Mouse (Mus musculus) erythroblast, adult 5-6 weeks (primary cell): ENCODE data around the gene Rab13. TPM values are rescaled to one million over a fixed set of nuclear protein-coding genes. Genes with fewer than 3 reads are reported as not detected.

ENCODE experiments used
- ATAC-seq: replicated peaks from 2 replicates; pipeline ENCODE4 v1.8.0; 2016; ENCODE audit warnings: moderate number of reproducible peaks, mild to moderate bottlenecking, moderate TSS enrichment, inconsistent platforms; ENCODE audit not compliant: poor library complexity, low FRiP score, severe bottlenecking
- total RNA-seq, 2 experiments: library from RNA; stranded (forward) in 1 of 2; stranded (reverse) in 1 of 2; fragments of 150-400 nt in 1 of 2; fragments of 200-764, 138-1000 nt in 1 of 2; gene quantifications; 2 replicates each; pipeline versions ENCODE4 v1.2.3 to v1.2.4; 2015 to 2017; ENCODE audit warnings: low replicate concordance in 2 of 2

Gene Rab13
- total RNA-seq (2015; ENCODE audit: low replicate concordance) (0.77 and 1.5 TPM in 2 replicates), total RNA-seq (2017; ENCODE audit: low replicate concordance) (0.84 TPM in 1 of 2 replicates, not detected in the other)

DNA sequence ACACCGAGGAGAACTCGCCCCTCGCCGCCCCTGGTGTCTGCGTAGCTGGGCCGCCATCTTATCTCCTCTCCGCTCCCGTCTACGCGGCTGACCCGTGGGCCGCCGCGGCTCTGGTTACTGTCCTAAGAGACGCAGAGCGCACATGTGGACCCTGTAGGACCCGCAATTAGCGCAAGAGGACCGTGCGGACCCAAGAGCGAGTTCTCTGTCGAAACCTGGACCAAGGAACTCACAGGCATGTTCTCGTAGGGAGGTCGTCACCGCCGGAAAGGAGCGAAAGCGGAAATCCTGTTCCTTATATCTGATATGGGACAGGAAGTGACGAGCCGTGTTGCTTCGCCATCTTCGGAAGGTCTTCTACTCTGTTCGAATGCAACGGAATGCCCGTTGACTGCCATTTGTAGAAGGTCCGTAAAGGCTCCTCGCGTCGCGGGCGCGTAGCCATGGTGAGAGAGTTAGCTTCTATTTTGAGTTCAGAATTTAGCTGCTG, at the start of gene Rab13, which contains the start of gene Rps27:
Gene Rab13 (plus strand): TSS at position 319 of the 490 bp plus-strand sequence.
Gene Rps27 (minus strand): TSS at position 275 of the 490 bp plus-strand sequence.
- ATAC-seq, result peak; percentile 98

DNA sequence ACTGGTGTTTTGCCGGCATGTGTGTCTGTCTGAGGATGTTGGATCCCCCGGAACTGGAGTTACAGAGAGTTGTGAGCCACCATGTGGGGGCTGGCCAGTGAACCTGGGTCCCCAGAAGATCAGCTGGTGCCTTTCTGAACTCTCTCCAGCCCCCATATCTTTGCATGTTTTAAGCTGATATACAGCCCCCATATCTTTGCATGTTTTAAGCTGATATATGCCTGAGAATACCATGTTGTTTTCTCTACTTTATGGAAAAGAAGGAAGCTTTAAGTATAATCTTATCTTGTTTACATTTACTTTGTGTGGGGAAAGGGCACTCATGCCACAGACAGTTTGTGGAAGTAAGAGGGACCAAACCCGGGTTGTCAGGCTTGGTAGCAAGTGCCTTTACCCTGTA, 33.9 kb upstream of the Rab13 start:
- no peak for ATAC-seq

DNA sequence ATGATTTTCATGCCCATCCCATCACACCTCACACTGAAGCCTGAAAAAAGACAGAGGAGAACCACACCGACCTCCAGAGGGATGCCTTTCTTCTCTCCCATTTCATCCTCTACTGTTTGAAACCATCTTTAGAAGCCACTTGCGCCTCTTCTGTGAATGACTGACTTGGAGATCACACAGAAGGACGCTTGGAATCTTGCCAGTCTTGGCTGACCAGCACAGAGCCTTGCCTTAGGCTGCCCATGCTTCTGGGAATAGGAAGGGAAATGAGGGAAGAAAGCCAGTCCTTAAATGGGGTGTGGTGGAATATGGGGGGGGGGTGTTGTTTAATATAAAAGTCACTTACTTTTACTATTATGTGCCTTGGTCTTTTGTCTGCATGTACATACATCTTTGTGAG, 29.9 kb upstream of the Rab13 start:
- ATAC-seq, result no peak

- ATAC-seq, result no peak
These were observed 22.5 kb upstream of the Rab13 start for GRCm38 (mm10) chr3:90190859-90191510.

- no peak for ATAC-seq
These were observed 18.7 kb upstream of the Rab13 start for GRCm38 (mm10) chr3:90194759-90195158.

- ATAC-seq, result no peak
These were observed 17.9 kb upstream of the Rab13 start for GRCm38 (mm10) chr3:90195644-90196043.

DNA sequence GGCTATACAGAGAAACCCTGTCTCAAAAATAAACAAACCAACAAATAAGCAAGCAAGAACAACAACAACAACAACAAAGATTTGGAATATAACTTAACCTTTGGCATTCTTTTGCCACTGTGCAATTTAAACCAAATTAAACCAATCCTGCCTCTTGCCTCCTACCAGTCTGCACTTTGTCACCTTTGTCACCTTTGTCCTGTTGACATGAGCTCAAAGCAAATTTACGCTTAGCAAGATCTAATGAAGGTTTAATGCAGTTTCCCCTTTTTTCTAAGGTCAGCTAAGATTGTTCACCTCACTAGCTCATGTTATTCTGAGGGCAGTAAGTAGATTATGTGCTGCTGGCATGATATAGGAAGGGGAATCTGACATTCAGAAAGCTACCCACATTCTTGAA, 15.9 kb upstream of the Rab13 start:
- ATAC-seq, result no peak

DNA sequence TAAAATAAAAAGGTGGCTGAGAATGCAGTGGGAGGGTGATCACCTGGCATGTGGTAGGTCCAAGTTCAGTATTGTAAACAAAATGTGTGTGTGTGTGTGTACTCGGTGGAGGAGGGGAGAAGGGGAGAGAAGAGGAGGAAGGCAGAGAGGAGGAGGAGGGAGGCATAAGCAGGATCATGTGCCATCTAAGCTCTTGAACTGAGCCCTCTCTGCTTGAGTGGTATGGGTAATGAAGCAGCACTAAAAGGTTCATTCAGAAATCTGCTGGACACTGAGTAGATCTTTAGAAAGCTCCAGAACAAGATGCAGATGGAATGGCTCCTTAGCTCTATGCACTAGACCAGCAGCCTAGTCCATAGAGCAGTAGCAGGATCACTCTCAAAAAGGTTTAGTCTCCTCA, 10.6 kb upstream of the Rab13 start:
- ATAC-seq, result no peak

GRCm38 (mm10) chr3:90203619-90204018, 9.9 kb upstream of the Rab13 start:
- no peak for ATAC-seq

DNA sequence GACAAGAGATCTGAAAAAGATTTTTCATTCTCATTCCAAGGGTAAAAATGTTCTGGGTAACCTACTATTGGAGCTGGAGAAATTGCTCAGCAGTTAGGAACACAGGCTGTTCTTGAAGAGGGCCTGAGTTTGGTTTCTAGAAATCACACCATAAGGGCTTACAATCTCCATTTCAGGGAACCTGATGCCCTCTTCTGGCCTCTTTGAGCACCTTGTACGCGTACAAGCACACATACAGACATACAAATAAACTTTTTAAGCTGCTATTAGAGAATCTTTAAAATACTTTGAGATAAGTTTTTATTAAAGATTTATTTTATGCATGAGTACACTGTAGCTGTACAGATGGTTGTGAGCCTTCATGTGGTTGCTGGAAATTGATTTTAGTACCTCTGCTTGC, 8.9 kb upstream of the Rab13 start:
- ATAC-seq, result no peak

DNA sequence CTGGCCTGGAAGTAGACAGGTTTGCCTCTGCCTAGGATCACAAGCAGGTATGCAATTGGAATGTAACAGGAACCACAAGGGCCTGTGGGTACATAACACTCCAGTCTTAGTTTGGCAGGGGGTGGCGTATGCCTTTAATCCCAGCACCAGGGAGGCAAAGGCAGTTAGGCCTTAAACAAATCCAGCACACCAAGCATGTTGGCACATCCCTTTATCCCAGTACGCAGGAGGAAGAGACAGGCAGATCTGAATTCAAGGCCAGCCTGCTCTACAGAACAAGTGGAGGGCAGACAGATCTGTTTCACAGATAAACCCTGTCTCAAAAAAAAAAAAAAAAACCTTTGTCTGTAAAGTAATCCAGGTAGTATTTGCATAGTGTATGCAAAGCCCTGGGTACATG, 4.8 kb upstream of the Rab13 start:
- no peak for ATAC-seq

DNA sequence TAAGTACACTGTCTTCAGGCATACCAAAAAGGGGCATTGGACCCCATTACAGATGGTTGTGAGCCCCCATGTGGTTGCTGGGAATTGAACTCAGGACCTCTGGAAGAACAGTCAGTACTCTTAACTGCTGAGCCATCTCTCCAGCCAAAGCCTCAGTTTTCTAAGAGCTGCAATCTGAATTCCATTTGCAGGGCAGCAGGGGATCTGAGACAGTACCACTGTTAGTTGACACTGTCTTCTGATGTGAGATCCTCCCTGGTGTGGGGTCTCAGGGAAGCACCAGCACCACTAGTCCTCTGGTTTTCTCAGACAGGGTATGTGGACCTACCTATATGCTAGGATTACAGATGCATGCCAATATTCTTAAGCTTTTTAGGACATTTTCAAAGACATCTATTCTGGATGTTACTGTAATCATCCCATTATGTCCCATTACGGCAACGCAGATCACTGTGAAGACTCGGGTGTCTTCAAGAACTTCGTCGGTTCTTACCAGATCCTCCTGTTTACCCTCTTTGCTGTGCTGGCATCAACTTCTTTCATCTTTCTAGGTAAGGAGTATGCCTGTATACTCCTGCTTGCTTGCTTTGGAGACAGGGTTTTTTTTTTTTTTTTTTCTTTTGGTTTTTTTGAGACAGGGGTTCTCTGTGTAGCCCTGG, 3.5 kb upstream of the Rab13 start:
- no peak for ATAC-seq

GRCm38 (mm10) chr3:90211475-90212398, 1.8 kb upstream of the Rab13 start:
- ATAC-seq, result no peak

DNA sequence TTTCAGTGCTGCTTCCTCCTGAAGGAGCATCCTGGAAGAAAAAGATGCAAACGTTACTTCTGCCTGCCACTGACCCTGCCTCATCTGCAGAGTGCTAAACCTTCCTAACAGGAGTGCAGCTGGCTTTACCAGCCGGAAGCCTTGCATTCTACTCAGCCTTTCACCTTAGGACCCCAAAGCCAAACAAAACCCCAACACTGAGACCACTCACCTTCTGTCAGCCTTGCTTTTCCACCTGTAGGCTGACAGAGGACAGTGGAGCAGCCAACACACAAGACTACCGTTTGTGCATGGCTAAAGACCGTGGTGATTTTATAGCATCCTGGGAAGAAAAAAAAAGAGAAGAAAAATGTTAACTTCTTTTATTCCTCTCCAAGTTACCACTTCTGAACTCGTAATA, 772 bp upstream of the Rab13 start:
- no peak for ATAC-seq

- ATAC-seq, result no peak
These were observed 625 bp downstream of the Rab13 start for GRCm38 (mm10) chr3:90213956-90214684.

- no peak for ATAC-seq
These were observed 2.4 kb downstream of the Rab13 start for GRCm38 (mm10) chr3:90215825-90216380.

GRCm38 (mm10) chr3:90220088-90220487, 6.6 kb downstream of the Rab13 start:
- ATAC-seq, result peak; percentile 74

DNA sequence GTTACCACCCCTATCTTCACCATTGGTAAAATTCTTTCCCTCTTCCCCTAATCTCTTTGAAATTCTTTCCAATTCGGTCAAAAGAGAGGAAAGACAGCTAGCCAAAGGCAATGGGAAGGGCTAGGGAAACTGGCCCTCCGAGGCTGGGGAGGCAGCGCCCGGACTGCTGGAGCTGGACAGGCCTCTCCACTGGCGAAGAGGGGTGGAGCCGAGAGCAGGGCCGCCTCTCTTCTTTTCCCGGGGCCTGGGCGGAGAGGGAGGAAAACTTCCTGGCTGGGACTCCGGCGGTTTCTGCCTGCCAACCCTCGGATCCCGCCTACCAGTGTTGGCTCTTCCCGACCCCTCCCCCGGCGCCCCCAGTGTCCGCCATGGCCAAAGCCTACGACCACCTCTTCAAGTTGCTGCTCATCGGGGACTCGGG, 7.0 kb downstream of the Rab13 start:
- peak; percentile 66 for ATAC-seq

- no peak for ATAC-seq
These were observed 7.6 kb downstream of the Rab13 start for GRCm38 (mm10) chr3:90221123-90221522.
